Comparison of ENCODE assay signal across 23 mouse cellular contexts in the genomic region with DNA sequence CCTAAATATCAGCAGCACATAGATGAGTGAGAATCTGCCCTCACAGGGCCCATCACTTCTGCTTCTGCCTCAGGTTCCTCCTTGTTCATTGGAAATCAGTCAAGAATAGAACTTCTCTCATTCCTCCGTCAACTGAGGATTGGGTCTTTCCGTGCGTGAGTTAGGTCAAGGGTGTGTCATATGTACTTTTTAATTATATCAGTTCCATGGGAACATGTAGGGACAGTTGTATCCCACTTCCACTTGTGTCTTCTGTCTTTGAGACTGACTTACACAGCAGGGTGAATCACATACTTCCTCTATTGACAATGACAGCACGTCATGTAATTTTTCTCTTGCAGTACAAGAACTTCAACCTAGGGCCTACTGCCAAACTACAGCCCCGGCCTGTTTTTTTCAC.
DNase-seq lines count a peak whose midpoint lies in the region; ATAC-seq and TF ChIP-seq lines count a peak whose summit lies in the region.
"Had no signal": no experiment of that assay in that cellular context is flagged by ENCODE, and none has a peak within 500 bp of the region (broad histone marks: within the 10 kb centered on the region; RNA-seq: fewer than 3 reads in every experiment).

No protein-coding gene starts in this region.

- ATAC-seq in liver, postnatal 0 days: peak; percentile 62
- ATAC-seq in common myeloid progenitor, adult 5-6 weeks (replicated peaks; ENCODE audit: low read depth, poor library complexity, severe bottlenecking): peak; percentile 40
- peak; percentile 38 for ATAC-seq in megakaryocyte progenitor cell, adult 5-6 weeks (replicated peaks; ENCODE audit: poor library complexity)
- no peak for ATAC-seq in midbrain, embryonic 11.5 days (ENCODE audit: low FRiP score)
- ATAC-seq: CD4-positive, CD25-positive, alpha-beta regulatory T cell, adult 4 months; forebrain, embryonic 13.5 days; forebrain, postnatal 0 days had no signal

- no peaks in the 10 kb centered on the region for H3K9me3 ChIP-seq in liver, postnatal 0 days (ENCODE audit: low read length)
- no peaks in the 10 kb centered on the region for H3K9me3 ChIP-seq in midbrain, embryonic 11.5 days (ENCODE audit: control insufficient read depth, low read length)
- H3K9me3 ChIP-seq: embryonic facial prominence, embryonic 10.5 days; forebrain, embryonic 13.5 days; heart, embryonic 10.5 days; hindbrain, embryonic 13.5 days had no signal

- no peaks in the 10 kb centered on the region for H3K27me3 ChIP-seq in liver, postnatal 0 days (ENCODE audit: insufficient read depth, low read length)
- peaks cover 23% of the 10 kb centered on the region for H3K27me3 ChIP-seq in midbrain, embryonic 11.5 days (ENCODE audit: control insufficient read depth, insufficient read depth, low read length)
- H3K27me3 ChIP-seq: forebrain, embryonic 13.5 days; hindbrain, embryonic 13.5 days had no signal

- no peaks in the 10 kb centered on the region for H3K36me3 ChIP-seq in liver, postnatal 0 days (replicated peaks; ENCODE audit: insufficient read depth, low read length)
- no peaks in the 10 kb centered on the region for H3K36me3 ChIP-seq in midbrain, embryonic 11.5 days (ENCODE audit: control insufficient read depth, insufficient read depth, low read length)
- H3K36me3 ChIP-seq: embryonic facial prominence, embryonic 10.5 days; G1E; heart, embryonic 10.5 days; hindbrain, embryonic 13.5 days had no signal

- no peak overlapping the region for H3K9ac ChIP-seq in liver, postnatal 0 days (replicated peaks)
- H3K9ac ChIP-seq in midbrain, embryonic 11.5 days (ENCODE audit: low read length): no peak overlapping the region
- H3K9ac ChIP-seq: forebrain, embryonic 13.5 days; forebrain, postnatal 0 days; hindbrain, embryonic 13.5 days had no signal

- H3K27ac ChIP-seq in liver, postnatal 0 days (ENCODE audit: low read depth): no peak overlapping the region
- H3K27ac ChIP-seq in bone marrow macrophage, adult 2 months (ENCODE audit: insufficient read depth, low read depth, low read length): peak overlapping the region; percentile 63
- H3K27ac ChIP-seq in midbrain, embryonic 11.5 days (ENCODE audit: low read depth, low read length): no peak overlapping the region
- H3K27ac ChIP-seq: embryonic facial prominence, embryonic 10.5 days; forebrain, embryonic 13.5 days; gastrocnemius, adult 2 months; heart, embryonic 10.5 days; hindbrain, embryonic 13.5 days had no signal

- no peaks in the 10 kb centered on the region for H3K4me1 ChIP-seq in liver, postnatal 0 days (ENCODE audit: insufficient read depth)
- peaks cover 36% of the 10 kb centered on the region for H3K4me1 ChIP-seq in bone marrow macrophage, adult 2 months (ENCODE audit: control insufficient read depth, insufficient read depth, low read length)
- no peaks in the 10 kb centered on the region for H3K4me1 ChIP-seq in midbrain, embryonic 11.5 days (ENCODE audit: control insufficient read depth, insufficient read depth, low read length)
- H3K4me1 ChIP-seq: forebrain, embryonic 13.5 days; heart, embryonic 10.5 days; hindbrain, embryonic 13.5 days had no signal

- TF ChIP-seq POLR2A in bone marrow macrophage, adult 2 months (IDR thresholded peaks at IDR 0.05; ENCODE audit: borderline replicate concordance, low read depth, low read length): no peak

- no peak overlapping the region for H3K4me2 ChIP-seq in liver, postnatal 0 days (ENCODE audit: low read depth, low read length)
- no peak overlapping the region for H3K4me2 ChIP-seq in midbrain, embryonic 11.5 days
- H3K4me2 ChIP-seq: forebrain, embryonic 13.5 days; hindbrain, embryonic 13.5 days had no signal

- no peak for TF ChIP-seq EP300 in liver, postnatal 0 days (IDR thresholded peaks at IDR 0.05; ENCODE audit: low read depth)

- H3K4me3 ChIP-seq in liver, postnatal 0 days (ENCODE audit: low read depth, low read length): no peak overlapping the region
- no peak overlapping the region for H3K4me3 ChIP-seq in bone marrow macrophage, adult 2 months (ENCODE audit: insufficient read depth, low read length)
- no peak overlapping the region for H3K4me3 ChIP-seq in midbrain, embryonic 11.5 days (ENCODE audit: low read depth, low read length)
- H3K4me3 ChIP-seq: embryonic facial prominence, embryonic 10.5 days; forebrain, embryonic 13.5 days; gastrocnemius, adult 2 months; heart, embryonic 10.5 days; hindbrain, embryonic 13.5 days had no signal

- no peak for TF ChIP-seq CTCF in liver, postnatal 0 days (IDR thresholded peaks at IDR 0.05; ENCODE audit: low read depth)
- TF ChIP-seq CTCF in bone marrow macrophage, adult 2 months (IDR thresholded peaks at IDR 0.05; ENCODE audit: low read depth, low read length): no peak

- 69% methylated on average over 5 of the region's 5 CpGs for WGBS in liver, postnatal 0 days (ENCODE audit: insufficient replicate concordance)
- 92% methylated on average over 5 of the region's 5 CpGs for WGBS in midbrain, embryonic 11.5 days

- no peak for DNase-seq in liver, postnatal 0 days
- no peak for DNase-seq in liver
- DNase-seq in midbrain, embryonic 11.5 days (ENCODE audit: low spot score, missing footprints): no peak
- DNase-seq in gastrocnemius, adult 18-20 months (ENCODE audit: low spot score): no peak
- DNase-seq in cerebellum, adult 9-11 months: no peak
- DNase-seq: adrenal gland, adult 8-10 months; adrenal gland, postnatal 36 days; cerebellum, adult 11 months; cerebellum, adult 9-10 months; cerebellum, postnatal 36 days; forebrain, postnatal 0 days; gastrocnemius, adult 2 months; gastrocnemius, postnatal 25 days; heart, postnatal 10 days had no signal
